Mouse (Mus musculus) heart, postnatal 0 days (tissue): ENCODE results near the gene Krtap19-2. TPM values are rescaled to one million over a fixed set of nuclear protein-coding genes. Genes with fewer than 3 reads are reported as not detected.

ENCODE experiments used
- ATAC-seq: fragments of 200-750 bp; cut with Nextera tagmentation; 2 replicates; pipeline ENCODE4 v1.8.0; 2017; ENCODE audit warnings: low read depth, moderate number of reproducible peaks, moderate library complexity; ENCODE audit not compliant: insufficient read depth
- DNase-seq: peaks from one replicate; pipeline ENCODE4 v3.0.0-alpha.2; 2016; ENCODE audit warnings: low spot score
- H3K27ac ChIP-seq: fragments of 300-500 bp; sonication (generic); 2 replicates; pipeline ENCODE4 v1.5.1; 2014; ENCODE audit warnings: low read depth, mild to moderate bottlenecking
- H3K27me3 ChIP-seq: fragments of 300-500 bp; sonication (generic); 2 replicates; pipeline ENCODE4 v1.6.1; 2014; ENCODE audit warnings: low read length, mixed read lengths; ENCODE audit not compliant: control insufficient read depth, insufficient read depth
- H3K36me3 ChIP-seq: fragments of 300-500 bp; sonication (generic); replicated peaks from 2 replicates; pipeline ENCODE4 v1.6.1; 2014; ENCODE audit warnings: low read length, mixed read lengths; ENCODE audit not compliant: control insufficient read depth, insufficient read depth
- H3K4me1 ChIP-seq: fragments of 300-500 bp; sonication (generic); 2 replicates; pipeline ENCODE4 v1.6.1; 2014; ENCODE audit warnings: antibody characterized with exemption; ENCODE audit not compliant: control insufficient read depth, insufficient read depth
- H3K4me2 ChIP-seq: fragments of 300-500 bp; sonication (generic); 2 replicates; pipeline ENCODE4 v1.6.1; 2014; ENCODE audit warnings: low read depth, mild to moderate bottlenecking, low read length, moderate library complexity
- H3K4me3 ChIP-seq: fragments of 300-500 bp; sonication (generic); 2 replicates; pipeline ENCODE4 v1.5.1; 2014; ENCODE audit warnings: low read depth, low read length
- H3K9ac ChIP-seq: fragments of 300-500 bp; sonication (generic); replicated peaks from 2 replicates; pipeline ENCODE4 v1.6.1; 2014; ENCODE audit warnings: low read depth, low read length, mixed read lengths
- H3K9me3 ChIP-seq: fragments of 300-500 bp; sonication (generic); replicated peaks from 2 replicates; pipeline ENCODE4 v1.6.1; 2016; ENCODE audit warnings: low read length; ENCODE audit not compliant: control insufficient read depth
- CTCF ChIP-seq: IDR thresholded peaks from 2 replicates; pipeline ENCODE4 v1.5.1; 2016; ENCODE audit warnings: antibody characterized with exemption, control low read depth, low read depth
- EP300 ChIP-seq: IDR thresholded peaks from 2 replicates; pipeline ENCODE4 v1.6.1; 2016; ENCODE audit warnings: antibody characterized with exemption, low read depth
- WGBS: fragments of 180-500 bp; shearing (Covaris S2); extraction: QIAGEN DNeasy Blood & Tissue Kit; methylation state at CpG from one replicate; pipeline ENCODE4 v1.1.7; 2014; 5-methylcytosine and 5-hydroxymethylcytosine counted together
- polyA plus RNA-seq: library from polyadenylated mRNA; unstranded; fragments of >200 nt; fragmentation: Nextera tagmentation; extraction: Ambion mirVana; gene quantifications from 2 replicates; pipeline ENCODE4 v1.2.1, GENCODE M21; 2015
- total RNA-seq: library from RNA; depleted of rRNA; stranded (reverse); fragments of >200 nt; gene quantifications from 2 replicates; pipeline ENCODE4 v1.2.3, GENCODE M21; 2014; ENCODE audit warnings: low replicate concordance

Krtap19-2 gene
- total and polyA plus RNA-seq, 2 experiments from 2014 or later: not detected

DNA sequence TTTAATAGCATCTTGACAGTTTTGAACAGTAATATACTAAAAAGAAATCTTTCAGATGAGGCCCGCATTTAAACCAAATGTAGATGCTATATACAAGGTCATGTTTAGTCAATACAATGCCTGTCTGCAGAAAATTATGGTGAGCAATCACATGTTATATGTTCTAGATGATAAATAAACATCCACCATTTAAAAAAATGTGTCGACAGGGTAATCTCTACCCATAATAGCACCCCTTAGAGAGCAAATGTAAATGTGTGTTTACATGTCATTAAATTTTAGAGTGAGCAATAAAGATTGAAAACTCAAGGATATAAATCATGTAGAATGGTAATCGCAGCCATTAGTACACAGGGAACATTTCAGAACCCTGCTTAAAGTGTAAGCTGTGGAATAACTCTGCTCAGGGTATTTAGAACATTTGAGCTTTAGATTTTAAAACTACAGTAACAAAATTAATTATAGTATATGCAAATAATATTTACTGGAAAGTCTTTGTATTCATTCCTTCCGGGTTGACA is 9.1 kb downstream of the Krtap19-2 start:
- ATAC-seq (no peak), DNase-seq (no peak)
- Histone ChIP-seq H3K4me2 (no peak overlapping the region), H3K36me3 (no peaks in the 10 kb centered on the region), H3K9me3 (no peaks in the 10 kb centered on the region), H3K9ac (no peak overlapping the region), H3K27me3 (no peaks in the 10 kb centered on the region), H3K27ac (no peak overlapping the region), H3K4me1 (no peaks in the 10 kb centered on the region), H3K4me3 (no peak overlapping the region)
- 79% methylated on average over 4 of the region's 4 CpGs for WGBS
- TF ChIP-seq EP300: no peak
- TF ChIP-seq CTCF: no peak

DNA sequence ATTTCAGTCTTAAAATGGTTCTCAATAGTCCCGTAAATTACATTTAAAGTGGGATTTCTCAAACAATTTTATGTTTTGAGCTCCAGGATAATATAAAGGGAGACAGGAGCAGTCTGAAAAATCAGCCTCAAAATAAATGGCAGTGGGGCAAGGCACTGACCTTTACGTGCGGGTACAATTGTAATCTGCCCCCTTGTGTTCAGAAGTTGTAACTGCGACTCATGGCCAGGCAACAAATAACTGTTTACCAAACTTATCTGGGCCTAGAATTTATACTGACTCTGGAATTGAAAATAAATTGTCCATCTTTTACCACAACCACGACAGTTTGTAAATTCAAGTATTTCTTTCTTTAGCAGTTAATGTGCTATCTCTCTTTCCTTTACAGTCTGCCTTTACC is 22.6 kb downstream of the Krtap19-2 start:
- H3K4me1 ChIP-seq: no peaks in the 10 kb centered on the region
- 5% methylated on average over 5 of the region's 5 CpGs for WGBS
- no peak for TF ChIP-seq EP300
- peak; percentile 64 for TF ChIP-seq CTCF
- H3K4me2 ChIP-seq: no peak overlapping the region
- H3K9ac ChIP-seq: no peak overlapping the region
- DNase-seq: peak; percentile 30
- H3K4me3 ChIP-seq: no peak overlapping the region
- no peaks in the 10 kb centered on the region for H3K9me3 ChIP-seq
- no peak overlapping the region for H3K27ac ChIP-seq
- H3K36me3 ChIP-seq: no peaks in the 10 kb centered on the region
- no peak for ATAC-seq
- H3K27me3 ChIP-seq: no peaks in the 10 kb centered on the region

DNA sequence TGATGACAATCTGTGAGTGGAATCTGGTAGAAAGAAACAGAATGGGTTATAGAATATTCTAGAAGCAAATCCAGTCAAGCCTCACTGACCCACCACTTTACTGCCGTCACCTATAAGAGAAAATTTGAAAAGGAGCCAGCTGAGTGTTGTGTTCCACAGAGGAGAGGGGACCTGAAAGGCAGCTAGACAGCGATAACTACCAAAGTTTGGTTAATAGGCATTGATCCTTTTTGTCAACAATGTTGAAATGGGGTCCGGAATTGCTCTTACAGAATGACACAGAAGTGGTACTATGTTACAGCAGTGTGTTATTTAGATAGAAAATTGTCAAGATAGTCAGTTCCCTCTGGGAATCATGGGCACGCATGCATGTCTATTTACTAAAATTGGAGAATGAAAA is 25.5 kb downstream of the Krtap19-2 start:
- Histone ChIP-seq H3K9ac (no peak overlapping the region), H3K9me3 (no peaks in the 10 kb centered on the region), H3K36me3 (no peaks in the 10 kb centered on the region), H3K4me1 (no peaks in the 10 kb centered on the region), H3K4me2 (no peak overlapping the region), H3K4me3 (no peak overlapping the region), H3K27ac (no peak overlapping the region), H3K27me3 (no peaks in the 10 kb centered on the region)
- ATAC-seq: no peak
- DNase-seq: no peak
- TF ChIP-seq EP300 (no peak), CTCF (no peak)
- WGBS: 80% methylated on average over 4 of the region's 4 CpGs

DNA sequence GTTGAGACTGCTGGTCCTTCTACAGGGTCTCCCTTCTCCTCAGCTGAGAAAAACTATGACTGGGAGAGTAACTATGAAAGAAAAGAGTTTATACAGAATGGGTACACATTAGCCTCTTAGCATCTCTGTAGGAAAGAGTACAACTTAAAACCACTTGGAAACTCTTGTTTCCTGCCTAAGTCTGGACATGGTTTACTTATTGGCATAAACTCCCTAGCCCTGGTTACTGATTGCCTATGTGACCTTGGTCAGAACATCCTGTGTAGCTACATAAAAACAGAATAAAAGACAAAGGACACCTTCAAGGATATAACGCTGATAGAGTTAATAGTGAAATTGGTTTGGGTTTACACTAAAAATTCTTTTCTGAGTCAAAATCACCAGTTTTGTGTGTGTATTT is 26.7 kb downstream of the Krtap19-2 start:
- TF ChIP-seq EP300 (no peak), CTCF (no peak)
- DNase-seq: no peak
- H3K36me3 ChIP-seq: no peaks in the 10 kb centered on the region
- no peak overlapping the region for H3K27ac ChIP-seq
- no peaks in the 10 kb centered on the region for H3K9me3 ChIP-seq
- no peak for ATAC-seq
- no peaks in the 10 kb centered on the region for H3K4me1 ChIP-seq
- no peak overlapping the region for H3K9ac ChIP-seq
- no peaks in the 10 kb centered on the region for H3K27me3 ChIP-seq
- H3K4me3 ChIP-seq: no peak overlapping the region
- no peak overlapping the region for H3K4me2 ChIP-seq
- WGBS: 90% methylated on average over 1 of the region's 1 CpGs

DNA sequence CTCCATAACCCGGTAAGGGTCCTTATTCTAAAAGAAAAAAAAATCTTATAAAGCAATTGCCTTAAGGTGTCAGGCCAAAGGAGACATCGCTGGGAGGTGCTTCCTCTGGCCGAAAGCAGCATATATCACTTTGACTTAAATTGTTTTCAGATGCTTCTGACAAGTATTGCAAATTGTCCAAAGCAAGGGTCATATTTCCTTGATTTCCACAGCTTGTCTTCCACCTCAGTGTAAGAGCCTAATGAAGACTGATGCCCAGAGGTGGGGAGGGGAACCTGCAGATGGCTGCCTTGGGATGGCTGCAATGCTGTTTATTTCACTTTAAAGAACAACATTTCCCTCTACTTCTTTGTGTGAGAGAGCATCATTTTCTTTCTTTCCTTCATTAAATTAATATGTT is 47.1 kb downstream of the Krtap19-2 start:
- H3K36me3 ChIP-seq: no peaks in the 10 kb centered on the region
- no peak overlapping the region for H3K9ac ChIP-seq
- ATAC-seq: no peak
- 72% methylated on average over 3 of the region's 3 CpGs for WGBS
- H3K9me3 ChIP-seq: no peaks in the 10 kb centered on the region
- H3K4me1 ChIP-seq: no peaks in the 10 kb centered on the region
- no peak overlapping the region for H3K4me2 ChIP-seq
- H3K27ac ChIP-seq: no peak overlapping the region
- no peak for DNase-seq
- no peaks in the 10 kb centered on the region for H3K27me3 ChIP-seq
- TF ChIP-seq CTCF (no peak), EP300 (no peak)
- H3K4me3 ChIP-seq: no peak overlapping the region

DNA sequence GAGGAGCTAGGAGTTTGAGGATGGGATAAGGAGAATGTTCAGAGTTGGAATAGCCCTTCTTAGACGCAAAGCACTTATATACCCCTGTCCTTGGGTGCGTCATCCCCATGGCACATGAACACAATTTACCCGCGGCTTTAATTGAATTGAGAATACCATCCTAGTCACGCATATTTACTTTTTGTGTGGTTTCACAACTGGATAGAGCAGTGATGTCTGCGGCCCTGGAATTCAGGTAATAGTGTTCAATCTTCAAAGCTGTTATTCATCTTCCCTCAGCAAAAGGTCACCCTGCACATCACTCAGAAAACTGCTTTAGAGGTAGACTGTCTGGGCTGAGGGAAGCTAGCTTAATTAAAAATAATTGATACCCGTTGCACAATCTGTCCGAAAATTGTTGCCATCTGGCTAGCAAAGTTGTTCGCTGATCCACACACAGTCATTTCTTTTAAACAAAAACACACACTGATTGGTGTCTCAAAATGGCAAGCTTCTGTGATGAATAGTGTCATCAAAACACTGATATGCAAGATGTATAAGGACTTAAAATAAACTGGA is 47.9 kb downstream of the Krtap19-2 start, which contains the start of gene Krtap14:
Krtap14 (minus strand) TSS at position 51 of the 558 bp plus-strand sequence.
- H3K4me3 ChIP-seq: no peak within 1 kb of the TSS
- no peak for DNase-seq
- no peak within 1 kb of the TSS for H3K27ac ChIP-seq
- WGBS: 76% methylated on average over 9 of the region's 9 CpGs
- no peak for ATAC-seq
- H3K27me3 ChIP-seq: no peaks in the 10 kb centered on the region
- no peak within 1 kb of the TSS for H3K4me2 ChIP-seq
- H3K9ac ChIP-seq: no peak within 1 kb of the TSS
- no peaks in the 10 kb centered on the region for H3K36me3 ChIP-seq
- TF ChIP-seq EP300: no peak
- TF ChIP-seq CTCF: no peak
- H3K9me3 ChIP-seq: no peaks in the 10 kb centered on the region
- H3K4me1 ChIP-seq: no peaks in the 10 kb centered on the region
